Mouse (Mus musculus) gastrocnemius, postnatal 25 days (tissue): ENCODE results near the gene Scn9a. TPM values are rescaled to one million over a fixed set of nuclear protein-coding genes. Genes with fewer than 3 reads are reported as not detected.

Source experiments
- DNase-seq: peaks from one replicate; pipeline ENCODE4 v3.0.0; 2022
- total RNA-seq, 2 experiments: library from RNA; stranded (reverse); gene quantifications; 1 replicate in 1 of 2; 2 replicates in 1 of 2; pipeline ENCODE4 v1.2.3; 2021

The Scn9a gene
- total RNA-seq, 2 experiments from 2014 or later, result not detected

DNA sequence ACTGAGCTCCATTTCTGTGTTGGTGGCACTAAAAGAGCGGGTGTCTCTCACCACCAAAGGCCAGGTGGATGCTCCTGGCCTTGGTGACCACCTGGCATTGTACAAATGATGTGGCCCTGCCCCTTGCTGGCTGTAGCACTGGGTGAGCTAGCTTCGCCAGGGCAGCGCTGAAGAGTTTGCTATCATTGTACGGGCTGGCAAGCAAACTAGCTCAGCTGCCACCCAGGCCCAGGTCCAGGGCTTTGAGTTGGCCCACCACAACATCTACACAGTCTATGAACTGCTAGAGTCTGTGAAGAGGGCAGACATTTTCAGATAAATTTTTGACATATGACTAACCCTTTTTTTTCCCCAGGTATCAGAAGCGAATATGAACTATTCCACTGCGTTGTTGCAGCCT is 170.8 kb downstream of the Scn9a start:
- DNase-seq, result no peak

DNA sequence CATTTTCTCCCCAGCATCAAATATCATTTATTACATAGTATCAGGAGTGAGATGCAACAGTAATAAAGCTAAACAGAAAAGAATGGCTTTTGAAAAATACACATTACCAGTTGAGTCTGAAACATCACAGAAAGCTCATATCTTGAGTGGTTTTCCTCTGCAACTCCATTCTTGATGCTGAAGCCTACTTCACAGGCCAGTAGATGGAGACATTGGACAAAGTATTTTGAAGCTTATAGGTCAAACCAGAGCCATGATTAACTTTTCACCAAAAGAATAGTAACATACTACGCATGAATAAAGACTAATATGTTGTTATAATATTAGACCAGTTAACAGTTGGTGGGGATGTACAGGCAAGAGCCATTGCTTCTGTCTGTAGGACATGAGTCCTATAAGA is 172.3 kb downstream of the Scn9a start:
- DNase-seq, result no peak

DNA sequence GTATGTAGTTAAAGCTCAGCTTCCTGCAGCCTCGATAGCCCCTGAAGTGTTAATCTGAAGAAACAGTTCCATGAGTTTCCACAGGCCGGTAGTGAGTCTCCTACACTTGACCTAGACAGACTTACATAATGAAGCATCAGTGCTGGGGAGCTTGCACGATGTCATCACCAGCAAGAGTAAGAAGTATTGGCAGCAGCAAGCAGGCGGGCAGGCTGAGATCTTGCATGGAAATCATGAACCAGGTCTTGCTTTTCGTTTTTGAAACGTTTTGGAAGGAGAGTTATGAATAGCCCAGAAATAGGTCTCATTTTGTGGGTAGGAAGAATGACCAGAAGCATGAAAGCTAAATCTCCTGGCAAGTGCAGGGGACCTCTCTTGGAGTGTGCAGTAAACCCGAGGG is 194.1 kb downstream of the Scn9a start, which contains the start of gene Scn1a:
Scn1a (minus strand) TSS at position 130 of the 400 bp plus-strand sequence.
- no peak for DNase-seq

DNA sequence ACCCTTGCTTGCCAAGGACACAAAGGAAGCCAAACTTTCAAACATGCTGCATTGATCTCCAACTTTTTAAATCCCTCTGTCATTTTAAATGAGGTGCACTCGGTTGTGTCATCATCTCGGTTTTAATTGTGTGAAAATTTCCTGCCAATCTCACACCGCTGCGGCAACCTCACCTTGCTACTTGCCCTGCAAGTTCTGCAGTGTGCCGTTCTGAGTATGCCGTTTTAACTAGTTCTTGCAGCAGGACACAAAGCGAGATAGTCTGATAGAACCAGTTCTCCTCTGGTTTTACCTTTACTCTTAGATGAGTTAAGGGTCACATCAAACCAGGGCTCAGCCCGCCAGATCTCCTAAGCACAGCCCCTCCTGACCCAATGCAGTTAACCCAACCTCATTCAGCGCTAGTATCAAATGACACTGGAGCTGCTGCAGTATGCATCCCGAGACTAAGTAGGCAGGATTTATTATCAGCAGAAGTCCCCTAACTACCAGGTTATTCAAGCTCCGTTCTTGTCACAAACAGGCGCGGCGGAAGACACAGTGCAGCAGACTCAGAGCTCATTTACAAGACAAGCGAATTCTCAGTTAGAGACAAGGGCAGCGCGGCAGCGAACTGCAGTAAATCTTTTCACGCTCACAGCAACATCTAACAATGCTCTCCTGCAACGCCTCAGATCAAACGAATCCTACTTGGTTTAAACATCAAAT is 194.8 kb downstream of the Scn9a start:
- no peak for DNase-seq

DNA sequence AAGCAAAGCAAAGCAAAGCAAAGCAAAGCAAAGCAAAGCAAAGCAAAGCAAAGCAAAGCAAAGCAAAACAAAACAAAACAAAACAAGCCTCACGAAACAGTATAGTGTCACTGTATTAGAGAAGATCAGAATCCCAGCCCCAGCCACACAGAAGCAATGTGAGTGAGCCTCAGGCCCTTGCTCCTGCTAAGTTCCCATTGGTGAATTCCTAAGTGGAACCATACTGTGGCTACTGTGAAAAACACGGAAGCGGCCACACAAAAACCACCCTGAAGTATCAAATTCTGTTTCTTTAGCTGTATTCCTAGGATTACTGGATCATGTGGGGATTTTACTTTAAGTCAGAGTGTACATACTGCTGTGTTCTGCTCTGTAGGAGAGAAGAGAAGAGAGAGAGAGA is 198.5 kb downstream of the Scn9a start:
- DNase-seq, result no peak

Other genes starting within 250 kb of the Scn9a start
- under 1 TPM in 1 of 2 experiments, not detected in 1; 0.03 TPM for gene Scn1a, start 194.1 kb downstream of the Scn9a start, total RNA-seq
- 1 to 10 TPM; 1.9 to 3.0 TPM for gene Scn7a, start 150.0 kb upstream of the Scn9a start, total RNA-seq